Mouse (Mus musculus): Measurements from ENCODE around the gene Psme2. TPM values are rescaled to one million over a fixed set of nuclear protein-coding genes. Genes with fewer than 3 reads are reported as not detected.

The Psme2 gene
- polyA plus RNA-seq, 1 experiment from 2014 or later, result 199 TPM

DNA sequence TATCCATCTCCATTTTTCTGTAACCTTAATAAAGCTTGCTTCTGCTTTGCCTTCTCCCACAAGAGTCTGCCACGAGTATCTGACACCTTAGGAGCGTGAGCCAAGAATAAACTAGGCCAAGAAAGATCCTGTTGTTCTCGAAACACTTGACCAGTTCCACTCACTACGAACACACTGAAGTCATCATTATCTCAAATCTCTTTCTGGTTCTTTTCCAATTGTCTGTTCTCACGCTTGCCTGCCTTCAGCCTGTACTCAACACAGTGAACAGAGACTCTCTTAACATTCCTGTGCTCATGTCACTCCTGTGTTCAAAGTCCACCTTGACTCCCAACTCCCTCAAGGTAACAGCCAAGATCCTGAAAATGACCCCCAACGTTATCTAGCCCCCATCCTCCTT lies 22.4 kb upstream of the Psme2 start:
- Histone ChIP-seq H3K27me3 (no peaks in the 10 kb centered on the region), H3K36me3 (peaks cover 24% of the 10 kb centered on the region), H3K27ac (replicated peaks) (no peak overlapping the region), H3K4me1 (replicated peaks) (0 out of 2 replicates have a peak, but pooled peaks cover 4% of the 10 kb centered on the region), H3K4me3 (no peak overlapping the region), H3K9ac (no peak overlapping the region), H3K4me2 (no peak overlapping the region), H3K9me3 (no peaks in the 10 kb centered on the region)
- 80% methylated on average over 6 of the region's 6 CpGs for WGBS
- ATAC-seq (ENCODE audit: low read depth), result no peak

DNA sequence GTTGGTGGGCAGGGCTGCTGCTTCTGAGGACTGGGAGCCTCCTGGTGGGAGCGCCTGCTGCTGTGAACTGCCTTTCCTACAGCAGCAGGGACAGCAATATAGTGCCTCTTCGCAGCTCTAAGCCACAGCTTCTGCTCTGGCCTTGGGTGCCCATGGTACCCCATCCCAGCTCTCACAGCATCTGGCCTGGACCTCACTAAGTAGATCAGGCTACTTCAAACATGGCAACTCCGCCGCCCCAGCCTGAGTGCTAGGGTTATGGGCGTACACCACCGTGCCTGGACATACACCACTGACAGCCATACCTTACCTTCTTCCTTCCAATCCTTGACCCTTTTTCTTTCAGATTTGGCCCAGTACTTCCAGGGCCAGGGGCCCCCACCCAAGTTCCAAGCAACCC lies 17.4 kb upstream of the Psme2 start:
- H3K27me3 ChIP-seq, result no peaks in the 10 kb centered on the region
- no peak overlapping the region for H3K9ac ChIP-seq
- no peak overlapping the region for H3K4me3 ChIP-seq
- no peak overlapping the region for H3K4me2 ChIP-seq
- H3K9me3 ChIP-seq, result no peaks in the 10 kb centered on the region
- 96% methylated on average over 6 of the region's 6 CpGs for WGBS
- peaks cover 11% of the 10 kb centered on the region for H3K4me1 ChIP-seq (replicated peaks)
- peaks cover 67% of the 10 kb centered on the region for H3K36me3 ChIP-seq
- no peak for ATAC-seq (ENCODE audit: low read depth)
- no peak overlapping the region for H3K27ac ChIP-seq (replicated peaks)

DNA sequence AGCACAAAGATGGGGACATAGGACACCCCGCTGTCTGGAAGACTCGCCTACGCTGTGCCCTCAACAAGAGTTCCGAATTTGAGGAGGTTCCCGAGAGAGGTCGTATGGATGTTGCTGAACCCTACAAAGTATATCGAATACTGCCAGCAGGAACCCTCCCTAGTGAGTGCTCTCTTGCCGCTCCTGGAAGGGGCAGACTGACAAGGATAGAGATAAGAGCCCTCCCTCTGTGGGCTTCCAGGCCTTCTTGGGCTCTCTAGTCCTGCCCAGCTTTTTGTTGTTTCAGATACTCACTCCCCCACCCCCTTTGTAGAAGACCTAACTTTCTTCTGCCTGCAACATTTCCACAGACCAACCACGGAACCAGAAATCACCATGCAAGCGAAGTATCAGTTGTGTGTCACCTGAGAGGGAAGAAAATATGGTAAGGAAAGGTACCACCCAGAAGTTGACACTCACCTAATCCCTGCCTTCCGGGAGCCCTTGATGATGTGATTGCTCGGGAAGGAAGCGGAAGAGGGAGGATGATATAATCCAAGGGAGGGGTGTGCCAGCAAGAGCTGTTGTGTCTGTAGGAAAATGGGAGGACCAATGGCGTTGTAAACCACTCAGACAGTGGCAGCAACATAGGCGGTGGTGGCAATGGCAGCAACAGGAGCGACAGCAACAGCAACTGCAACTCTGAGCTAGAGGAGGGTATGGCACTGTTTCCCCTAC lies 15.0 kb upstream of the Psme2 start:
- Histone ChIP-seq H3K4me1 (replicated peaks) (peaks cover 12% of the 10 kb centered on the region), H3K27ac (replicated peaks) (no peak overlapping the region), H3K9me3 (no peaks in the 10 kb centered on the region), H3K36me3 (peaks cover 89% of the 10 kb centered on the region), H3K4me2 (no peak overlapping the region), H3K4me3 (no peak overlapping the region), H3K9ac (no peak overlapping the region), H3K27me3 (no peaks in the 10 kb centered on the region)
- ATAC-seq (ENCODE audit: low read depth), result no peak
- WGBS, result 93% methylated on average over 16 of the region's 16 CpGs

DNA sequence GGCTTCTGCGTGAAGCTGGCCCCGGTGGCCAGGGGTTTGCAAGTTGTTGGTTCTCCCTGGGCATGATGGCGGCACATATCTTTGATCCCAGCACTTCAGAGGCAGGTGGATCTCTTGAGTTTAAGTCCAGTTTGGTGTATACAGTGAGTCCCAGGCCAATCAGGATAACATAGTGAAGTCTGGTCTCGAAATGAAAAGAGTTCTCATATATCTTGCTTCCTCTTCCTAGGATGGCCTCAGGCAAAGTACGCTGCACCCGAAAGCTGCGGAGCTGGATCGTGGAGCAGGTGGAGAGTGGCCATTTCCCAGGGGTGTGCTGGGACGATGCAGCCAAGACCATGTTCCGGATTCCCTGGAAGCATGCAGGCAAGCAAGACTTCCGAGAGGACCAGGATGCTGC lies 13.9 kb upstream of the Psme2 start:
- no peak overlapping the region for H3K4me2 ChIP-seq
- no peak overlapping the region for H3K27ac ChIP-seq (replicated peaks)
- no peaks in the 10 kb centered on the region for H3K27me3 ChIP-seq
- no peaks in the 10 kb centered on the region for H3K9me3 ChIP-seq
- H3K4me3 ChIP-seq, result no peak overlapping the region
- H3K9ac ChIP-seq, result no peak overlapping the region
- WGBS, result 82% methylated on average over 11 of the region's 11 CpGs
- H3K4me1 ChIP-seq (replicated peaks), result peaks cover 12% of the 10 kb centered on the region
- no peak for ATAC-seq (ENCODE audit: low read depth)
- peaks cover 93% of the 10 kb centered on the region for H3K36me3 ChIP-seq

DNA sequence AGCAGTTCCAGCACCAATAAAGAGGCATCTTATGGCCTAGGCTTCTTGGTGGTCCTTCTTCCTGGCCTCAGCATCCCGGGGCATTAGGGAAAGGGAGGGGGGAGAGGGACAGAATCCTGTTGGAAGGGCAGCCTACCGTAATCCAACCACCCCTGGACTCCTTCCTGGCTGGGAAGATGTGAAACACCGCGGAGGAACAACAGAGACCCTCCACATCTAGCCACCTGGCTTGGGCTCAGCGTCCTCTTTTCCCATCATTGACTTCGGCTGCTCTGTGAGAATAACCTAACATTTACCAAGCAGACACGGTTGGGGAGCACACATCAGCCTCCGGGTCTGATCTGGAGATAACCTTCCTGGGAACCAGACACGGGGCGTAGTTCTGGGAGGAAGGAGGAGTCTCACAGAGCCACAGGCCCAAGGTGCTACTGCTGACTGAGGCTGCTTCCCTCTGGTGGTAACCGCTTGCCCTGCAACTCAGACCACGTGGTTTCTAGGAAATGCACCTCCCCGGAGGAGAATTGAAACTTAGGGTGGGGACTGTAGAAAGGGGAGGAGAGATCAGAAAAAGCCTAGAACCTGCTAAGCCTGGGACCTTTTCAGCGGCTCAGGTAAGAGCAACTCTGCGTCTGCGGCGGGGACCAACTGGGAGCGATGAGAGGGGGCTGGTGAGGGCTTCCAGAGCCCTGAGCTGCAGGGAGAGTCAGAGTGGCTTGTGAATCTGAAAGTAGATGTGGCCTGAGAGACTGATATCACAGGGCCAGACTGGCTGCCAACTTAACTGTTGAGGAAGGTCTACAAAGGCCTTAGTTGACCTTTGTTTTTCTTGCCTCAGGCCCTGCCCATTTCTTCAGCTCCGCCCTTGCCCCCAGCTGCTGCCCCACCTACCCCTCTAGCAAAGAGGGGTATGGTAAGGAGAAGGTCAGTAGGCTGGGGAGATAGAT lies 13.0 kb upstream of the Psme2 start:
- no peaks in the 10 kb centered on the region for H3K27me3 ChIP-seq
- H3K4me2 ChIP-seq, result peak overlapping the region; percentile 50
- H3K4me3 ChIP-seq, result peak overlapping the region; percentile 30
- H3K9me3 ChIP-seq, result no peaks in the 10 kb centered on the region
- WGBS, result 23% methylated on average over 19 of the region's 19 CpGs
- peaks cover 93% of the 10 kb centered on the region for H3K36me3 ChIP-seq
- 0 out of 2 replicates have a peak overlapping the region, but pooled peaks have one; percentile 18 for H3K9ac ChIP-seq
- H3K27ac ChIP-seq (replicated peaks), result peak overlapping the region; percentile 55; the same call in 1 of the 2 replicates
- ATAC-seq (ENCODE audit: low read depth), result peak; percentile 85
- peaks cover 12% of the 10 kb centered on the region for H3K4me1 ChIP-seq (replicated peaks)

DNA sequence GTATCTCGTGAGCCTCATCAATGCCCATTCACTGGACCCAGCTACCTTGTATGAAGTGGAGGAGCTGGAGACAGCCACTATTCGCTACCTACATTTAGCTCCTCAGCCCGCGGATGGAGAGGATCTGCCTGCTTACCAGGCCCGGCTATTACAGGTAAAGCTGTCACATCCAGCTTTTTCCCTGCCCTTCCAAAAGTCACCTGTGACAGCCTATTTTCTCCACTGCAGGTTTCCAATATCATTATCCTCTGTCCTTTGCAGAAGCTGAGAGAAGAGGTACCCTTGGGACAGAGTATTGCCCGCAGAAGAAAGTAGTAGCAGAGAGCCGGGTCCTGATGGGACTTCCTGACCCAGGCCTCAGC lies 12.3 kb upstream of the Psme2 start, which contains the start of gene Irf9:
TSS of gene Irf9 (plus strand) at position 301 of the 362 bp plus-strand sequence.
- 89% methylated on average over 7 of the region's 7 CpGs for WGBS
- 0 out of 2 replicates have a peak, but pooled peaks have one; percentile 16 for ATAC-seq (ENCODE audit: low read depth)
- H3K9ac ChIP-seq, result 0 out of 2 replicates have a peak within 1 kb of the TSS, but pooled peaks have one; percentile 18
- H3K27me3 ChIP-seq, result no peaks in the 10 kb centered on the region
- peak within 1 kb of the TSS; percentile 55; the same call in 1 of the 2 replicates for H3K27ac ChIP-seq (replicated peaks)
- peaks cover 93% of the 10 kb centered on the region for H3K36me3 ChIP-seq
- H3K9me3 ChIP-seq, result no peaks in the 10 kb centered on the region
- peak within 1 kb of the TSS; percentile 50 for H3K4me2 ChIP-seq
- H3K4me3 ChIP-seq, result peak within 1 kb of the TSS; percentile 30
- H3K4me1 ChIP-seq (replicated peaks), result peaks cover 12% of the 10 kb centered on the region

DNA sequence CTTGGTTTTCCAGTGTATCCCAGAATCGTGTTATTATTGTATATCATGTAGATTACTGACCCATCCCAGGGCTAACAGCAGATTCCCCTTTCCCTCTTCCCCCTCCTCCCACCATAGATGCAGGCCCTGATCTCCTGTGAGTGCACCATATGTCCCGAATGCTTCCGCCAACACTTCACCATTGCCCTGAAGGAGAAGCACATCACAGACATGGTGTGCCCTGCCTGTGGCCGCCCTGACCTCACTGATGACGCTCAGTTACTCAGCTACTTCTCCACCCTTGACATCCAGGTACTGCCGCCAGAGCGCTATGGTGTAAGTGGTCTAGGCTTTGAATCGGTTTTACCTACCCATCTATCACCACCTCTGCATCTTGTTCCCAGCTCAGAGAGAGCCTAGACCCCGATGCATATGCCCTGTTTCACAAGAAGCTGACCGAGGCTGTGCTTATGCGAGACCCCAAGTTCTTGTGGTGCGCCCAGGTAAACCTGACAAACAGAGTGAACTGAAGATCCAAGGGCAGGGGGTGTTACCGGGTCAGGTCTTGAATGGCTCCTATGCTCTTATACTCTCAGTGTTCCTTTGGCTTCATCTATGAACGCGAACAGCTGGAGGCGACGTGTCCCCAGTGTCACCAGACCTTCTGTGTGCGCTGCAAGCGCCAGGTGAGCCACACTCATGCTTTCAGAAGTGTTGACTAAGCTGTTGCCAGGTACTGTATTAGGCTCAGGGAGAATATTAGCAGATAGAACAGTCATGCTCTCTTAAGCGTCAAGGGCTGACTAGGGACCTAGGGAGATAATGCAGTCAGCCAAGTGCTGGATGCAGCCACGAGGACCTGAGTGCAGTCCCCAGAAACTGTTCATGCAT lies 7.8 kb upstream of the Psme2 start:
- no peak overlapping the region for H3K9ac ChIP-seq

DNA sequence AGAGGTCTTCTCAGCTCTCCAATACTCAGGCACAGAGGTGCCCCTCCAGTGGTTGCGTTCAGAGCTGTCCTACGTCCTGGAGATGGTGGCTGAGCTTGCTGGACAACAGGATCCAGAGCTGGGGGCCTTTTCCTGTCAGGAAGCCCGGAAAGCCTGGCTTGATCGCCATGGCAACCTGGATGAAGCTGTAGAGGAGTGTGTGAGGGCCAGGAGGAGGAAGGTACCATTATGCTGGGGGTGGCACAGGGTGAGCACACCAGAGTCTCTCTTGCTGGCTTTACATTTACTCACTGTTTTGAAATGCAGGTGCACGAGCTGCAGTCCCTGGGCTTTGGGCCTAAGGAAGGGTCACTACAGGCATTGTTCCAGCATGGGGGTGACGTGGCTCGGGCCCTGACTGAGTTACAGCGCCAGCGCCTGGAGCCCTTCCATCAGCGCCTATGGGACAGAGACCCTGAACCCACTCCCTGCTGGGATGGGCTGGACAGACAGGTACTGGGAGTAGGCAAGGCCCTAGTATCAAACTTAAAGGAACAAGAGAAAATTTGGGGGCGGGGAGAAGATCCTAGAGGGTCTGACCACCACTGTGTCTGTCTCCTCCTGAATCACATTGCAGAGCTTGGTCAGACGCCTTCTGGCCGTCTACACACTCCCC lies 5.2 kb upstream of the Psme2 start:
- H3K4me2 ChIP-seq, result no peak overlapping the region
- H3K27ac ChIP-seq (replicated peaks), result no peak overlapping the region
- no peaks in the 10 kb centered on the region for H3K9me3 ChIP-seq
- H3K9ac ChIP-seq, result no peak overlapping the region
- peaks cover 71% of the 10 kb centered on the region for H3K36me3 ChIP-seq
- 77% methylated on average over 13 of the region's 13 CpGs for WGBS
- no peak overlapping the region for H3K4me3 ChIP-seq
- H3K27me3 ChIP-seq, result no peaks in the 10 kb centered on the region
- no peak for ATAC-seq (ENCODE audit: low read depth)
- H3K4me1 ChIP-seq (replicated peaks), result peaks cover 21% of the 10 kb centered on the region

More for the DNA sequence above, 7.8 kb upstream of the Psme2 start:
- no peak for ATAC-seq (ENCODE audit: low read depth)
- no peaks in the 10 kb centered on the region for H3K27me3 ChIP-seq
- WGBS, result 95% methylated on average over 21 of the region's 21 CpGs
- peaks cover 7% of the 10 kb centered on the region for H3K4me1 ChIP-seq (replicated peaks)
- H3K4me2 ChIP-seq, result no peak overlapping the region
- no peaks in the 10 kb centered on the region for H3K9me3 ChIP-seq
- no peak overlapping the region for H3K27ac ChIP-seq (replicated peaks)
- peaks cover 96% of the 10 kb centered on the region for H3K36me3 ChIP-seq
- H3K4me3 ChIP-seq, result no peak overlapping the region

DNA sequence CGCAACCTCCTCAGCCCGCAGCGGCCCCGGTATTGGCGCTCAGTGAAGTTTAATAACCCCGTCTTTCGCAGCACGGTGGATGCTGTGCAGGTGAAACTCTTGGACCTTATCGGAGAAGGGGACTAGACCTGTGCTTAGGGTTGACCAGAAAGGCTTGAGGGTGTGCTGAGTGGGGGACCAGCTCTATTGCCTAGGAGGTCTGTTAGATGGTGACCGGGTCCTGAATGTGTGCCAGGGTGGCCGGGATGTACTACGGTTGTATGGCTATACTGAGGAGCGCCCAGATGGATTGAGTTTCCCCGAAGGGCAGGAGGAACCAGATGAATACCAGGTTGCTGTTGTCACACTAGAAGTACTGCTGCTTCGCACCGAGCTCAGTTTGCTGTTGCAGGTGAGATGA lies 1.3 kb upstream of the Psme2 start:
- peak overlapping the region; percentile 91 for H3K9ac ChIP-seq
- H3K36me3 ChIP-seq, result peaks cover 49% of the 10 kb centered on the region
- H3K27me3 ChIP-seq, result no peaks in the 10 kb centered on the region
- ATAC-seq (ENCODE audit: low read depth), result no peak
- no peaks in the 10 kb centered on the region for H3K9me3 ChIP-seq
- 4% methylated on average over 16 of the region's 16 CpGs for WGBS
- H3K4me3 ChIP-seq, result peak overlapping the region; percentile 72
- H3K4me2 ChIP-seq, result peak overlapping the region; percentile 93
- peak overlapping the region; percentile 96 for H3K27ac ChIP-seq (replicated peaks)
- peaks cover 37% of the 10 kb centered on the region for H3K4me1 ChIP-seq (replicated peaks)

DNA sequence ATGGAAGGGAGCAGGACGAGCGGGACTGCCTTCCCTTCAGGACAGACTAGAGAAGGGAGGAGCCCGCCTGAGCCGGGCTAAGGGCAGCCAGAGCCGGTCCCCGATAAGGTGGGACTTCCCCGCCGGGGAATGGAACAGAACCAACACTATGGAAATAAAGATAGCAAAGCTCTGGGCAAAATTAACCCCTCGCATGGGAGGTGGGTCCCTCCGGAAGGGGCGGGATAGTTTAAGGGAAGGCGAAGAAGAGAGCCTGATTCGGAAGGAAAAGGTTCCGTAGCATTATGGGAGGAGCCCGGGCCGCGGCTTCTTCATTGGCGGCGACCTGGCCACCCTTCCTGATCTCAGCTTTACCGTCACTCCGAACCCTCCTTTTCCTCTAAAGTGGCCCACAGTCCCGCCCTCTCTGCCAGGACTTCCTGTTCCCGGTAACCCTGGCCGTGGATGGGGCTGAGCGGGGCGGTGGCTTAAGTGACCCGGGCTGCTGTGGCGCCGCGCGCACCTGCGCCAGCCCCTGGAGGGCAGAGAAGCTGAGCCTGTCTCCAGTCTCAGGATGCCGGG lies 498 bp upstream of the Psme2 start, which contains the start of gene Rnf31:
TSS of gene Rnf31 (plus strand) at position 378 of the 561 bp plus-strand sequence.
- Histone ChIP-seq H3K4me2 (peak within 1 kb of the TSS; percentile 93), H3K27me3 (no peaks in the 10 kb centered on the region), H3K36me3 (peaks cover 44% of the 10 kb centered on the region), H3K9ac (peak within 1 kb of the TSS; percentile 91), H3K4me3 (peak within 1 kb of the TSS; percentile 72), H3K27ac (replicated peaks) (peak within 1 kb of the TSS; percentile 96), H3K9me3 (no peaks in the 10 kb centered on the region), H3K4me1 (replicated peaks) (peaks cover 37% of the 10 kb centered on the region)
- WGBS, result under 1% methylated on average over 33 of the region's 33 CpGs
- ATAC-seq (ENCODE audit: low read depth), result peak; percentile 94
